Mouse (Mus musculus) skeletal muscle tissue, postnatal 0 days (tissue): ENCODE measurements around the gene Moxd1. TPM values are rescaled to one million over a fixed set of nuclear protein-coding genes. Genes with fewer than 3 reads are reported as not detected.

Source experiments
- polyA plus RNA-seq: library from polyadenylated mRNA; unstranded; fragments of >200 nt; fragmentation: Nextera tagmentation; extraction: Ambion mirVana; gene quantifications from 2 replicates; pipeline ENCODE4 v1.2.1, GENCODE M21; 2015

The Moxd1 gene
- 3.9 and 4.3 TPM in 2 replicates for polyA plus RNA-seq

DNA sequence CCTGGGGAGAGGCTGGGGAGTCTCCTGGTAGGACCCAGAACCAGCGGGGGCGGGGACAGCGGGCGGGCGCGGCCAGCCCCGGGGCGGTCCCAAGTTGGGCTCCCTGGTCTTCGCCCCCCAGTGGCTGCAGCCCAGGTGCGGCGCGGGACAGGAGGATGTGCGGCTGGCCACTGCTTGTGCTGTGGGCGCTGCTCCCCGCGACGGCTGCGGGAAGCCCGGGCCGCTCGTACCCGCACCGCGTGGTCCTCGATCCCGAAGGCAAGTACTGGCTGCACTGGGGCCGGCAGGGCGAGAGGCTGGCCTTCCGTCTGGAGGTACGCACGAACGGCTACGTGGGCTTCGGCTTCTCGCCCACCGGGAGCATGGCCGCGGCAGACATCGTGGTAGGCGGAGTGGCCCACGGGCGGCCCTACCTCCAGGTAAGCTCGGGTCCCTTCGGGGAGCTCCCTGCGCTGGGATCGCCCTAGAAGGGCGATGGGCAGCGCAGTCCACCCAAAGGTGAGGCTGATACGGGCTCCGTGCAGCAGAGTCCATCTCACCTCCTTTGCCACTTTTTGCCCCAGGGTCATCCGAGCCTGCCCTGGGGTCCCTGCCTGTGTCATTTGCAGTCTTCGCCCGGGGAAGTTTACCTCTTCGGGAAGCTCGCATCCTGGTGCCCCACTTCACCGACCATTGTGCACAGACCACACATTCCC is at the start of gene Moxd1:
Moxd1 (plus strand) TSS at position 69 of the 695 bp plus-strand sequence.

Other genes starting within 250 kb of the Moxd1 start
- gene Taar6, start 237.9 kb upstream of the Moxd1 start, polyA plus RNA-seq = not detected in 2 replicates
- not detected in 2 replicates for gene Taar7a, start 230.0 kb upstream of the Moxd1 start, polyA plus RNA-seq
- not detected in 2 replicates for gene Taar7b, start 223.6 kb upstream of the Moxd1 start, polyA plus RNA-seq
- not detected in 2 replicates for gene Taar7d, start 196.3 kb upstream of the Moxd1 start, polyA plus RNA-seq
- not detected in 2 replicates for gene Taar7e, start 185.9 kb upstream of the Moxd1 start, polyA plus RNA-seq
- not detected in 2 replicates for gene Taar7f, start 174.0 kb upstream of the Moxd1 start, polyA plus RNA-seq
- gene Taar8a, start 147.0 kb upstream of the Moxd1 start, polyA plus RNA-seq = not detected in 2 replicates
- gene Taar8b, start 131.2 kb upstream of the Moxd1 start, polyA plus RNA-seq = not detected in 2 replicates
- not detected in 2 replicates for gene Taar8c, start 121.6 kb upstream of the Moxd1 start, polyA plus RNA-seq
- not detected in 2 replicates for gene Taar9, start 114.0 kb upstream of the Moxd1 start, polyA plus RNA-seq
- gene Stx7, start 74.2 kb upstream of the Moxd1 start, polyA plus RNA-seq = 39.1 and 50.0 TPM in 2 replicates